Mouse (Mus musculus): ENCODE results near the gene Lama5.

Lama5 gene

GRCm38 (mm10) chr2:180198782-180199181, 26.9 kb downstream of the Lama5 start:
- CTCF ChIA-PET, result no interaction called here

GRCm38 (mm10) chr2:180197323-180198037, 28.2 kb downstream of the Lama5 start:
- CTCF ChIA-PET, result no interaction called here

DNA sequence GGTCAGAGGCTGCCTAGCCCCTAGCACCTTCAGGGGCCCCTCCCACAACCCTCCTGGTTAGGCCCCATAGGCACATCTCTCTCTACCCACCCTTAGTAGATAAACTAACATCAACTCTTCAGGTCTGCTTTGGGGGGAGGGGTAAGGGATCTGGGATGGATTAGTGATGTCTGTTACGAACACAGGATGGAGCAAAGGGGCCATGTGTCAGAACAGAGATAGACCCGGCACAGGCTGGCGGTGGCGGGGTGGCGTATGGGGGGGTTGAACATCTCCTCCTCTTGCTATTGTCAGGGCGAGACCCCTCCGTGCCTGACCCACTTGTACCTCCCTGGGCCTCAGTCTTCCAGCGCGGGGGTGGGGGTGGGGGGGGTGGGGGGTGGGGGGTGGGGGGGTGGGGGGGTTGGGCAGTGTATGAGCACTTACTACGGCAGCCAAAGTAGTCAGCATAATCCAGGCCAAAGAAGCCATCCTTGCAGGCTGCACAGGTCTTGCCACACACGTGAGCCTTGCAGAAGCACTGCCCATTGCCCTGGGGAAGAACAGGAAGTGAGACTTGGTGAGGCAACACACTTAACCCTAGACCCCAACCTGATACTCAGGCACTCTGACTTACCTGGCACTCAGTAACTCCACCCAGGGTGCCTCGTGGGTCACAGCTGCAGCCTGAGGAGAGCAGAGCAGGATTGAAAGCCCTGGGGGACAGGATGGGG, 28.9 kb downstream of the Lama5 start:
- CTCF ChIA-PET, result no interaction called here

DNA sequence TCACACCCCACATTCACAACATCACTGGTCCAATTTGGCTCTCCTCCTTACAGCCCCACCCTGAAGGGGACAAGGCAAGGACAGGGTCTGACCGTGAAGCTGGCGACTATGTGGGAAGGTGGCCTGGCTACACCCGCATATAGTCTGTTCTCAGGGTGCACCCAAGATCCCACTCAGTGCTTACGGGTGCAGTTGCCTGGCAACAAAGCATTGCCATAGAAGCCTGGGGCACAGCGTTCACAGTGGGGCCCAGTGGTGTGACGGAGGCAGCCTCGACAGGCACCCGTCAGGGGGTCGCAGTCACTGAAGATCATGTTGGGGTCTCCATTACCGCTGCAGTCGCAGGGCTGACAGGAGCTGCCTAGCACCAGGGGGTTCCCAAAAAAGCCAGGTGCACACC, 38.3 kb downstream of the Lama5 start:
- CTCF ChIA-PET, result no interaction called here

- CTCF ChIA-PET, result no interaction called here
These were observed 40.0 kb downstream of the Lama5 start for GRCm38 (mm10) chr2:180185686-180186085.

DNA sequence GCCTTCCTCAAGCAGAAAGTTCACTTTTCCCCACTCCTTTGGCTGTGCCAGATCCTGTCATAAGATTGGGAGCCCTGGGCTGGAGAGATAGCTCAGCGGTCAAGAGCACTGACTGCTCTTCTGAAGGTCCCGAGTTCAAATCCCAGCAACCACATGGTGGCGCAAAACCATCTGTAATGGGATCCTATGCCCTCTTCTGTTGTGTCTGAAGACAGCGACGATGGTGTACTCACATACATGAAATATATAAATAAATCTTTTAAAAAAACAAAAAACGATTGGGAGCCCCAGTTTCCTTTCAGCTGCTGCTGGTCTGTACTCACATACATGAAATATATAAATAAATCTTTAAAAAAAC, 40.9 kb downstream of the Lama5 start:
- CTCF ChIA-PET, result no interaction called here

DNA sequence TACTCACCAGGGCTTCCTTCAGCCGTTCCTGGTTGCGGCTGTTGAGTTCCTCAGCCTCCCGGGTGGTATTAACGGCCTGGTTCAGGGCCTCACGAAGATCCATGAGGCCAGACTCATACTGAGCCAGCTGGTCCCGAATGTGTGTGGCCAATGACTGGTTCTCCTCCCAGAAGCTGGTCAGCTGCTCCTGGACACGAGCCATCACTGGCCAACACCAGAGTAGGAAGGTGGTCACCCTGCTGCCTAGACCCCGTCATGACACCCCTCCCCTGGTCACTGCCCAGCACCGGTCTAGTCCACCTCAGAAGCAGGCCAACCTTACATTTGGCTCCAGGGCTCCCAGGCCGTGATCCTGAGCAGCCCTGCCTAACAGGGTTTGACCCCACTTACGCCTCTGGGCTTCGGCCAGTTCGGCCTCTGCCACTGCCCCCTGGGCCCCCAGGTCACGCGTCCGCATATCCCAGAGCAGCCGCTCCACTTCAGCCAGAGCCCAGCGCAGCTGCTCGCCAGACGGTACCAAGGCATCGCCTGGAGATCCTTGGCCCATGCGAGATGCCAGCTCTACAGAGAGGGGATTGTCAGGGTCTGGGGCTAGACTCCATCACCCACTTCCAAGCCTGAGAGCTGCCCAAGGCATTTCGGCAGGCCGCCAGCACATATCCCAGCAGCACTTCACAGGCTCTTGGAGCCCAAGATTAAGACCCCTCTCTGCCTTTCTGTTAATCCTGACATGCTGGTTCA, 41.5 kb downstream of the Lama5 start:
- CTCF ChIA-PET, result no interaction called here

- CTCF ChIA-PET, result no interaction called here
These were observed 44.1 kb downstream of the Lama5 start for GRCm38 (mm10) chr2:180181542-180181941.

GRCm38 (mm10) chr2:180175725-180176124, 49.9 kb downstream of the Lama5 start:
- CTCF ChIA-PET, result no interaction called here

DNA sequence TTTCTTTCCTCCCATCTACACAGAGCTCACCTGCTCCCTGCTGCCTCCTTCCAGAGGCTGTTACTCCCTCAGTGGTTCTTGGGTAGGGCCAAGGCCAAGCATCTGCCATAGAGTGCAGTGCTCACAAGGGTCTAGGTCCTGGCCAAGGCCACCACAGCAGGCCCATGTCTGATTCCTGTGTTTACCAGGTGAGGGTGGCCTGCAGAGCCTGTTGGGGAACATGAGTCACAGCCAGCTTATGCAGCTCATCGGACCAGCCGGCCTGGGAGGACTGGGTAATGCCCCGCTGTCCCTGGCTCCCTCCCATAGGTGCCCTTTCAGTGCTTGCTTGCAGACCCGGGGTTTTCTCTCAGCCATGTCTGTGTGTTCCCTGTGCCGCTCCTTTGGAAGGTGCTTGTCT, 51.5 kb downstream of the Lama5 start:
- CTCF ChIA-PET, result interaction anchor here (0.6 kb wide), 1 partner anchor 71 kb away, joined by 5 read pairs; no protein-coding TSS in a partner anchor

- CTCF ChIA-PET, result interaction anchor here (0.6 kb wide), 1 partner anchor 71 kb away, joined by 5 read pairs; no protein-coding TSS in a partner anchor
These were observed 51.9 kb downstream of the Lama5 start for GRCm38 (mm10) chr2:180173711-180174110.

- CTCF ChIA-PET, result interaction anchor here (0.6 kb wide), 1 partner anchor 72 kb away, joined by 5 read pairs; no protein-coding TSS in a partner anchor
These were observed 52.5 kb downstream of the Lama5 start for GRCm38 (mm10) chr2:180173163-180173562.

DNA sequence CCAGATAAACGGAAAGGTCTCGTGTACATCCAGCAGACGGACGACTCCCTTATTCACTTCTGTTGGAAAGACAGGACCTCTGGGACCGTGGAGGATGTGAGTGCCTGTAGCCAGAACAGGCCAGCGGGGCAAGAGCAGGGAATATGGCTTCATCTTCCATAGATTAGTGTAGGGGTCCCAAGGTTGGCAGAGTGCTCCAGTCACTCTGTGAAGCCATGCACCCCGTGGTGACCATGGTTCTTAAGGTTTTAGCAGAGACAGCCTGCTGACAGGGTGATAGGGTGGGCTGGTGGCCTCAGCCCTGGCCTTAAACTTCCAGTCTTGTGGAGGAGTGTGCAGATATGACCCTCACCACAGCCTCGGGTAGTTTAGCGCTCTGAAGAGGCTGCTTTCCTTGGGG, 53.5 kb downstream of the Lama5 start:
- CTCF ChIA-PET, result no interaction called here

DNA sequence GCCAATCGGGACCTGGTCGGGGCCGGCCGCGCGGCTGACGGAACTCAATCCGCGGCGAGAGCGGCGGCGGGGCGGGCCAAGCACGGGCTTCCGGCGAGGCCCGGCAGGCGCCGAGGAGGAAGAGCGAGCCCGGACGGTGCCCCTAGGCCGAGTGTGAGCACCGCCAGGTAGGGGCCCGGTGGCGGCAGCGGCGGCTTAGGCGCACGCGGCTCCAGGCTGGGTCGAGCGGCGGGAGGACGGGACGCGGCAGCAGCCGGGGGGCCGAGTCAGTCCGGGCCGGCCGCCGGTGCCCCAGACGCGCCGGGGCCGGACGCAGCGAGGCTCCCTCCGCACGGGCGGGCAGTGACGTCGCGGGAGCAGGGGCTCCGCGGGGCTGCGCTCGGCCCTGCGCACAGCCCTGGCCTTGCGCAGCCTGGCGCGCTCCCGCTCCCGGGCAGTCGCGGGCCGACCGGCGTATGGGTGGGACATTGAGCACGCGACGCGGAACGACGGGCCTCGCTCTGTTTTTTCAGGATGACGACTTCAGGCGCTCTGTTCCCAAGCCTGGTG, 54.1 kb downstream of the Lama5 start:
- CTCF ChIA-PET, result no interaction called here

- CTCF ChIA-PET, result no interaction called here
These were observed 54.7 kb downstream of the Lama5 start, which contains the start of gene Adrm1 for GRCm38 (mm10) chr2:180170806-180171521. Gene Adrm1 (plus strand): TSS chr2:180171485.

DNA sequence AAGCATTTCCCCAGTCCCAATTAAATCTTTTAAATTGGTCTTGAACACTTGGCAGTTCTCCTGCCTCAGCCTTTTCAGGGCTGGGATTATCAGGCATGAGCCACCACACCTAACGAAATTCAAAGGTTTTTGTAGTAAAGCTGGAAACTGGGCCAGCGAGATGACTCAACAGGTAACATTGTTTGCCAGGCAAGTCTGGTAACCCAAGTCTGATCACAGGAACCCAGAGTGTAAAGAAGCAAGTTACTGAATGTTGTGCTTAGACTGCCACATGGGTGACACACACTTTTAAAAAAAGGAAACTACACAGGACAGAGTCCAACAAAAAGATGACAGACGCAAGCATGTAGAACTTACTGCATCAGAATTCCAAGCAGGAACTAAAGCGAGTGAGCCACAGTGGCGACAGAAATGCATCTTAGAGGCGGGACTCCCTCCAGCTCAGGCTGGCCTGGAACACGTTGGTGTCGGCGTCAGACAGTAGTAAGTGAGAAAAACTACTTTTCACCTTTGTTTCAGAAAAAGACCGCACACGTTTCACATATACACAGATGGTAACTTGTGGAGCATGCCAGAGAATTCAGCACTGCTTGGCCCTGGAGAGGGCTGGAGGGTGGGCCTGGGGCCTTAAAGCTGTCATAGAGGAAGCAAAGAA, 55.4 kb downstream of the Lama5 start:
- CTCF ChIA-PET, result interaction anchor here (0.6 kb wide), 1 partner anchor 177 kb away, joined by 3 read pairs; no protein-coding TSS in a partner anchor

DNA sequence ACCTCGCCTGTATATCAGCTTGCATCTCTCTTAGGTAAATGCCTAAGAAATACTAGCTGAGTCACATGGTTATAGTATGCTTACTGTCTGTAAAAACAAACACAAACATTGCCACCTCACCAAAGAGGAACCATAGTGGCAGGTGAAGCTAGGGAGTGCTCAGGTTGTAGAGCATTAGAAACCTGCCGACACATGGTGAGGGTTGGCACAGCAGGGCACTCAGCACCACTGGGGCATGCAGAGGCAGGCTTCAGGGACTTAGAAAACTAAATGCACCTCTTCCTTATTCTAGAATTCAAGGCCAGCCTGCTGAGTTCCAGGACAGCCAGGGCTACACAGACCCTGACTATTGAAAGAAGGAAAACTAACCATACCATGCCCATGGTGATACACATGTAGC, 58.8 kb downstream of the Lama5 start:
- CTCF ChIA-PET, result no interaction called here

DNA sequence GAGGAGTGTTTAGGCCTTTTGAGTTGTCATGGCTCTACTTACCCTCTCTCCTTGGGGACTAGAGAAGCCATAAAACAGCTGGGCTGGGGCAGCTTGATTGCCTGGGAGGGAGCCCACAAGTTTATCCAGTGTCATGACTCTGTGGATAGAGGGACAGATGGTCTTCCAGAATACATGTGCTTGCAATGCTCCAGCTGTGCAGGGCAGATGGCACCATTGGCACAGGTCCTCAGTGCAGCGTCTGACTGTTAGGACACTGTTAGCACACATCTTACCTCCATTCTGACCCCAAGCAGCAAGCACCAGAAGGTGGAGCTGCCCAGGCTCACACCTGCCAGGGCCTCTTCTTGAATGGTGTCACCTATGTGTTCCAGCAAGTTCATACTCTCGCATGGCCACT, 59.8 kb downstream of the Lama5 start:
- CTCF ChIA-PET, result no interaction called here

GRCm38 (mm10) chr2:180158627-180159026, 67.0 kb downstream of the Lama5 start:
- CTCF ChIA-PET, result no interaction called here

DNA sequence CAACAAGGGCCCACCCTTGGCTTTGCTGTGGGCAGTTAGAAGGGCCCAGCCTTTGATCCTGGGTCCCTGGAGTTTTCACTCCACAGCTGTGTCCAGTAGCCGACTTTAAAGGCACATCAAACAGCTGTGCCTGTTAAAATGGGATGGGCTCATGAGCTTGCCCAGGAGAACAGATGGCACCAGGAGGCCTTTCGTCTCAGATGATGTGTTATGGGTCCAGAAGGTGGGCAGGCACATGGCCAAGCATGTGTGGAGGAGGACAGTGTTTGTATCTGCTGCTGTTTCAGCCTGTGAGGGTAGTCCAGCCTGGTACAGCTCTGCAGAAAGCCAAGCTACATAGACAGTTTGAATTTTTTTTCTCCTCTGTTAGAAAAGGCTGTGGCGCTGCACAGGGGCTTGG, 70.9 kb downstream of the Lama5 start:
- CTCF ChIA-PET, result no interaction called here

DNA sequence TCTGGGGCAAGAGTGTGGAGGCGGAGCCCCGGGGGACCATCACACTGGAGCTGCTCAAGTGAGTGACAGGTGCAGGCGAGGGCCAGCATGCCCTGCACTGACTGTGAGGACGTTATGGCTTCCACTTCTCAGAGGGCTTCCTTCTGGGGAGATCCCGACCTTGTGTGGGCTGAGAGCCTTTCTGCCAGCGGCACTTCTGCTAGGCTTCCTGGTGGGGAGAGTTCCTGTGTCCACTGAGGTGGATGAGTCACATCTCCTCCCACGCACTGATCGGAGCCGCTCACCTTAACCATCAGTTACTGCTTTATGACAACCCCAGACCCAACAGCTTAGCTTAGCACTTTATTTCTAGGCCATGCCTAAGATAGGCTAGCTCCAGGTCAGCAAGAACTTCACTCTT, 77.1 kb downstream of the Lama5 start:
- CTCF ChIA-PET, result no interaction called here
